ENCODE assay signal across 13 mouse cellular contexts in the genomic region with DNA sequence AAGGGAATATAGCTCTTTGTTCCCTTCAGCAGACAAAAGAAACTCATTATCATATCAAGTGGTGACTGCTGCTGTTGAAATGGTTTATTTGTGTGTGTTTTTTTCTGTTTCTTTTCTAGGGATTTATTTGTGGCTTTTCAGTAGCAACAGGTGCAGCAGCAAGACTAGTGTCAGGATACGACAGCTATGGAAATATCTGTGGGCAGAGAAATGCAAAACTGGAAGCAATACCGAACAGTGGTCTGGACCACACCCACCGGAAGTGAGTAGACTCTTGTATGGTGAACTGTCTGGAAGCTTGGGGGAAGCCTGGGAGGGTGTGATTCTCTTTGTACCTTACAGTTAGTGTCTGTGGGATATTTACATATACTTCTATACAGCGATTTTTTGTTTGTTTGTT. TPM values are rescaled to one million over a fixed set of nuclear protein-coding genes. Genes with fewer than 3 reads are reported as not detected.
DNase-seq lines count a peak whose midpoint lies in the region; ATAC-seq and TF ChIP-seq lines count a peak whose summit lies in the region.
"Had no signal": no experiment of that assay in that cellular context is flagged by ENCODE, and none has a peak within 500 bp of the region (broad histone marks: within the 10 kb centered on the region; RNA-seq: fewer than 3 reads in every experiment).

No protein-coding gene starts in this region.

- no peaks in the 10 kb centered on the region for H3K9me3 ChIP-seq in intestine, embryonic 14.5 days (ENCODE audit: control insufficient read depth, low read length)
- no peaks in the 10 kb centered on the region for H3K9me3 ChIP-seq in intestine, postnatal 0 days (ENCODE audit: control insufficient read depth)
- H3K9me3 ChIP-seq: heart, embryonic 15.5 days; liver, embryonic 15.5 days had no signal

- no peaks in the 10 kb centered on the region for H3K79me3 ChIP-seq in C2C12 (ENCODE audit: low read depth)

- H3K4me3 ChIP-seq in intestine, embryonic 14.5 days (ENCODE audit: low read depth, low read length) = no peak overlapping the region
- H3K4me3 ChIP-seq in intestine, postnatal 0 days (ENCODE audit: low read depth, low read length) = no peak overlapping the region
- H3K4me3 ChIP-seq in C2C12 (ENCODE audit: insufficient read depth, poor library complexity, severe bottlenecking) = no peak overlapping the region
- H3K4me3 ChIP-seq: heart, embryonic 15.5 days; left cerebral cortex, adult 2 months; liver, embryonic 15.5 days had no signal

- H3K27me3 ChIP-seq in intestine, embryonic 14.5 days (replicated peaks; ENCODE audit: control insufficient read depth, insufficient read depth, low read length) = no peaks in the 10 kb centered on the region
- H3K27me3 ChIP-seq in intestine, postnatal 0 days (replicated peaks; ENCODE audit: control insufficient read depth, insufficient read depth, low read length) = no peaks in the 10 kb centered on the region
- no peaks in the 10 kb centered on the region for H3K27me3 ChIP-seq in C2C12 (ENCODE audit: control insufficient read depth, insufficient read depth, insufficient read length)
- H3K27me3 ChIP-seq: heart, embryonic 15.5 days; liver, embryonic 15.5 days had no signal

- H3K27ac ChIP-seq in intestine, embryonic 14.5 days (ENCODE audit: low read depth) = no peak overlapping the region
- no peak overlapping the region for H3K27ac ChIP-seq in intestine, postnatal 0 days (ENCODE audit: low read depth, low read length)
- H3K27ac ChIP-seq: heart, embryonic 15.5 days; left cerebral cortex, adult 2 months; liver, embryonic 15.5 days had no signal

- no peaks in the 10 kb centered on the region for H3K79me2 ChIP-seq in C2C12 (ENCODE audit: control insufficient read depth, insufficient read depth)

- ATAC-seq in intestine, embryonic 14.5 days (replicated peaks; ENCODE audit: low FRiP score, low TSS enrichment, low read depth) = no peak
- no peak for ATAC-seq in intestine, postnatal 0 days
- ATAC-seq in megakaryocyte, adult 5-6 weeks (ENCODE audit: poor library complexity, severe bottlenecking) = peak; percentile 94
- no peak for ATAC-seq in monocyte, adult 5-6 weeks (replicated peaks; ENCODE audit: insufficient number of reproducible peaks, low FRiP score, low TSS enrichment, poor library complexity, severe bottlenecking)
- ATAC-seq: intestine, embryonic 16.5 days had no signal

- peak; percentile 16 for DNase-seq in intestine, embryonic 14.5 days (ENCODE audit: low spot score)
- DNase-seq in MEL-GATA-1-ER (ENCODE audit: extremely low read depth, low read depth) = peak; percentile 18
- no peak for DNase-seq in adrenal gland, adult 2 months
- no peak for DNase-seq in right cerebral cortex, adult 18-20 months
- DNase-seq: cerebellum, postnatal 10 days had no signal

- 0 out of 2 replicates have a peak, but pooled peaks cover 3% of the 10 kb centered on the region for H3K4me1 ChIP-seq in intestine, embryonic 14.5 days (replicated peaks; ENCODE audit: control insufficient read depth, insufficient read depth, low read length)
- H3K4me1 ChIP-seq in intestine, postnatal 0 days (replicated peaks; ENCODE audit: control insufficient read depth, insufficient read depth, low read length) = no peaks in the 10 kb centered on the region

- no peak overlapping the region for H3K9ac ChIP-seq in intestine, embryonic 14.5 days (ENCODE audit: low read length)
- no peak overlapping the region for H3K9ac ChIP-seq in intestine, postnatal 0 days (ENCODE audit: low read depth, low read length)
- H3K9ac ChIP-seq: heart, embryonic 15.5 days; liver, embryonic 15.5 days had no signal

- TF ChIP-seq CTCF in intestine, postnatal 0 days (IDR thresholded peaks at IDR 0.05; ENCODE audit: low read depth) = no peak
- TF ChIP-seq CTCF in C2C12 (IDR thresholded peaks at IDR 0.05; ENCODE audit: control insufficient read depth, insufficient read depth, insufficient read length) = no peak

- H3K4me2 ChIP-seq in intestine, embryonic 14.5 days (ENCODE audit: low read length) = no peak overlapping the region
- H3K4me2 ChIP-seq in intestine, postnatal 0 days (replicated peaks; ENCODE audit: low read depth) = no peak overlapping the region
- H3K4me2 ChIP-seq: heart, embryonic 15.5 days; liver, embryonic 15.5 days had no signal

- H3K36me3 ChIP-seq in intestine, embryonic 14.5 days (ENCODE audit: control insufficient read depth, insufficient read depth, low read length) = no peaks in the 10 kb centered on the region; the same call in 1 of the 2 replicates
- H3K36me3 ChIP-seq in intestine, postnatal 0 days (ENCODE audit: control insufficient read depth, insufficient read depth) = no peaks in the 10 kb centered on the region; the same call in 1 of the 2 replicates
- peaks cover 6% of the 10 kb centered on the region for H3K36me3 ChIP-seq in C2C12 (ENCODE audit: control insufficient read depth, insufficient read depth)
- H3K36me3 ChIP-seq: heart, embryonic 15.5 days; liver, embryonic 15.5 days had no signal

- no peak overlapping the region for H3ac ChIP-seq in C2C12 (ENCODE audit: control insufficient read depth, insufficient read length, low read depth)

- WGBS in intestine, embryonic 14.5 days = 81% methylated on average over 4 of the region's 4 CpGs
- WGBS in intestine, postnatal 0 days = 77% methylated on average over 4 of the region's 4 CpGs

TF ChIP-seq in C2C12, 6 proteins besides CTCF, POLR2A, EP300 and RAD21:
- TF ChIP-seq MYOG (IDR thresholded peaks at IDR 0.05; ENCODE audit: control insufficient read depth, extremely low read depth, insufficient read length) = no peak
- TF ChIP-seq MYOD1 (IDR thresholded peaks at IDR 0.05; ENCODE audit: control insufficient read depth, insufficient read length, low read depth) = peak; percentile 59
TF ChIP-seq in C2C12: peak in this region for 1.

RNA-seq across cellular contexts. Expression of a gene that starts 51.1 kb away (rescaled TPM):
- 64.5 and 75.1 TPM in 2 replicates for polyA plus RNA-seq in intestine, embryonic 14.5 days (2014; fragmentation: Nextera tagmentation; extraction: Ambion mirVana)
- 27.9 and 28.3 TPM in 2 replicates for polyA plus RNA-seq in intestine, postnatal 0 days (2015; fragmentation: Nextera tagmentation; extraction: Ambion mirVana)
- polyA plus RNA-seq in C2C12 (2012; fragmentation: generic; extraction: Trizol) = 27.1 TPM
- 11.8 and 12.4 TPM in 2 replicates for total RNA-seq in megakaryocyte, adult 5-6 weeks (2015)
- total RNA-seq in megakaryocyte, adult 5-6 weeks (2017) = 9.1 and 10.1 TPM in 2 replicates
- total RNA-seq in adrenal gland, adult 2 months (2021) = 100 to 1,000 TPM in 1 of 2 experiments, 10 to 100 TPM in 1; 79.5 to 125 TPM
- 14.5 and 17.1 TPM in 2 replicates for polyA plus RNA-seq in adrenal gland, adult 2 months (2012; rRNA removed)
- 11.0 to 21.2 TPM (median 12.1 TPM) in 3 replicates for total RNA-seq in monocyte, adult 5-6 weeks (2017)

Comparison
In these comparisons a context has a peak if more than half of its experiments do, and no peak if none do; other contexts are left out.
1. DNase-seq: peak in intestine, embryonic 14.5 days (single experiment) and MEL-GATA-1-ER (single experiment); none in adrenal gland, adult 2 months (single experiment) and right cerebral cortex, adult 18-20 months (single experiment).